Mouse (Mus musculus): ENCODE results near the gene Hivep2.

GRCm38 (mm10) chr10:13966830-13967450, 1.1 kb downstream of the Hivep2 start:
- TF ChIP-seq POLR2A (IDR thresholded peaks at IDR 0.05; ENCODE audit: control insufficient read depth, extremely low read depth, insufficient read depth, low read length, poor library complexity) (no peak), CTCF (IDR thresholded peaks at IDR 0.05; ENCODE audit: borderline replicate concordance, control insufficient read depth, extremely low read depth, insufficient read depth, low read length, poor library complexity) (no peak)
